Mouse (Mus musculus): ENCODE measurements around the gene Supt20. TPM values are rescaled to one million over a fixed set of nuclear protein-coding genes. Genes with fewer than 3 reads are reported as not detected.
"Not testable (repeated sequence)": the region's sequence is repeated elsewhere in the genome, so short reads cannot be mapped to it uniquely, and the experiment has no call there.

Supt20 gene
- polyA plus RNA-seq, 1 experiment from 2014 or later, result 117 TPM

GRCm38 (mm10) chr3:54672111-54672510 lies 20.5 kb upstream of the Supt20 start:
- H3K4me3 ChIP-seq, result no peak overlapping the region
- no peak overlapping the region for H3K27ac ChIP-seq
- H3K9me3 ChIP-seq (replicated peaks), result no peaks in the 10 kb centered on the region
- no peak overlapping the region for H3K4me2 ChIP-seq (replicated peaks)
- H3K9ac ChIP-seq, result no peak overlapping the region
- WGBS, result 79% methylated on average over 3 of the region's 3 CpGs
- no peaks in the 10 kb centered on the region for H3K36me3 ChIP-seq
- H3K4me1 ChIP-seq, result no peaks in the 10 kb centered on the region
- ATAC-seq (ENCODE audit: low FRiP score), result no peak
- H3K27me3 ChIP-seq, result no peaks in the 10 kb centered on the region

DNA sequence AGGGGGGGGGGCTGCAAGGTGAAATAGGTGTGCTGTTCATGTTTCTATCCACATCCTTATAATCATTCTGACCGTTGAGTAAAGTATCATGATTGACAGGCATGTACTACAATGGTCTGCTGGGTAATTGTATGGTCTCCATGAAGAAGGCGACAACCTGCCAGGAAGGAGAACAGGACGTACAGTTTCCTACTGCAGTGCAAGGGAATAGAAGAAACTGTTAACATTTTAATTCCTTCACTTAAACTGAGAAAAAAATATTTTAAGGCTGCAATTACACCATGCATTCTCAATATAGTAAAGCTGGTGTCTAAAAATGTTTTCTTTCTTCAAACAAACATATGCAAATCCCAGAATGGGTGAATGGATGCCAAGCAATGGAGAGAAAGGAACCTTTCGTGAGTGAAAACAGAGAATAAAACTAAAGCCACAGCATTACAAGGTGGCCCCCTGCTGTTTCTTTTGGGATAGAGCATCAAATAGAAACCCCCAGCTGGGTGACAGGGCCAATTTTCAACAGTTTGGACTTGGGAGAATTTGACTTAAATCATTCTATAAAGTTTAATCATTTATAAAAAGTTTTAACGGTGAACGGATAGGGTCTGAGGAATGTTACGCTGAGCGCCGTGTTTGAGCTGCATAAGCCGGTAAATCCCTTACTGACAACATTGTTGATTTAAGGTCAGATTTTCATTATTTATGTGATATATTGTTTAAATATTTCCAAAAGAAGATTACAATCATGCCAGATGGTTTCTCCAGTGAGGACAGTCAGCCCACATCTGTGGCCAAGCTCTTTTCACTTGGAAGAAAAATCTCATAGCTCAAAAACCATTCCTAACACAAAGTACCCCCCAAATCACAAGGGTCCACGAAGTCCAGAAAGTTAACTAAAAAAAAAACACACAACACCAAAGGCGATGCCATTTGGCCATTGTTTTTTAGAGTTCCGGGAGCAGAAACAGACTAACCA lies 19.8 kb upstream of the Supt20 start:
- no peak overlapping the region for H3K4me3 ChIP-seq
- ATAC-seq (ENCODE audit: low FRiP score), result no peak
- no peaks in the 10 kb centered on the region for H3K4me1 ChIP-seq
- H3K9me3 ChIP-seq (replicated peaks), result no peaks in the 10 kb centered on the region
- H3K4me2 ChIP-seq (replicated peaks), result no peak overlapping the region
- H3K27me3 ChIP-seq, result no peaks in the 10 kb centered on the region
- no peak overlapping the region for H3K27ac ChIP-seq
- no peaks in the 10 kb centered on the region for H3K36me3 ChIP-seq
- no peak overlapping the region for H3K9ac ChIP-seq
- WGBS, result 69% methylated on average over 13 of the region's 13 CpGs

DNA sequence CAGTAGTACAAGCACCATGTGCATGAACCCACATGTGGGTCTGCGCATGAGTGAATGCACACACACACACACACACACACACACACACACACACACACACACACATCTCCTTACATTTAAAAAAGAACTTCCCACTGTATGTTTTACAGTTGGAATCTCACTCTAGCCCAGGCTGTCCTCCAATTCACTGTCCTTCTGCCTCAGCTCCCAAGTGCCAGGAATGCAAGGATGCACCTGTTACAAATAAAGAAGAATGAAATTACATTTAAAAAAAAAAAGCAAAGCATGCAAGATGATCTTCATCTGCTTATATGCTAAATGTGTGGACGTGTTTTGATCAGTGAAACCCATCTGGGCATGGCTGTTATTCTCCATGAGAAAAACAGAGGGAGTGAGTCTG lies 15.8 kb upstream of the Supt20 start:
- Histone ChIP-seq H3K4me3 (no peak overlapping the region), H3K4me2 (replicated peaks) (no peak overlapping the region), H3K9me3 (replicated peaks) (no peaks in the 10 kb centered on the region), H3K9ac (no peak overlapping the region), H3K36me3 (no peaks in the 10 kb centered on the region), H3K27ac (no peak overlapping the region), H3K4me1 (no peaks in the 10 kb centered on the region), H3K27me3 (no peaks in the 10 kb centered on the region)
- no peak for ATAC-seq (ENCODE audit: low FRiP score)
- WGBS, result 83% methylated on average over 2 of the region's 2 CpGs

- ATAC-seq (ENCODE audit: low FRiP score), result no peak
- Histone ChIP-seq H3K4me3 (no peak overlapping the region), H3K4me2 (replicated peaks) (no peak overlapping the region), H3K9me3 (replicated peaks) (no peaks in the 10 kb centered on the region), H3K9ac (no peak overlapping the region), H3K27me3 (no peaks in the 10 kb centered on the region), H3K4me1 (no peaks in the 10 kb centered on the region), H3K27ac (no peak overlapping the region), H3K36me3 (no peaks in the 10 kb centered on the region)
- 73% methylated on average over 6 of the region's 6 CpGs for WGBS
Observed at GRCm38 (mm10) chr3:54681310-54682204, 11.1 kb upstream of the Supt20 start.

DNA sequence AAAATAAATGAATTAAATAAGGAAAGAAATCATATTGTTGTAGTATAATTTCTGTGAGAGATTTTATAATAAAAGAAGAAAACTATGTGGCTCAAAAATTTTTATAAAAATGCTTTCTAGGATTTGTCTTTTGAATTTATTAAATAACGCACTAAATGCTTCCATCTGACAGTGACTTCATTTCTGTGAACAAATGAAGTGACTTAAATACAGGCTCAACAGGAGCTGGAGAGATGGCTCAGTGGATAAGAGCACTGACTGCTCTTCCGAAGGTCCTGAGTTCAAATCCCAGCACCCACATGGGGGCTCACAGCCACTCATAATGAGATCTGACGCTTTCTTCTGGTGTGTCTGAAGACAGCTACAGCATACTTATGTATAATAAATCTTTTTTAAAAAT lies 7.4 kb upstream of the Supt20 start:
- H3K27me3 ChIP-seq, result no peaks in the 10 kb centered on the region
- no peak overlapping the region for H3K4me2 ChIP-seq (replicated peaks)
- no peak overlapping the region for H3K4me3 ChIP-seq
- H3K36me3 ChIP-seq, result no peaks in the 10 kb centered on the region
- WGBS, result 97% methylated on average over 3 of the region's 3 CpGs
- H3K4me1 ChIP-seq, result no peaks in the 10 kb centered on the region
- no peaks in the 10 kb centered on the region for H3K9me3 ChIP-seq (replicated peaks)
- H3K9ac ChIP-seq, result no peak overlapping the region
- no peak overlapping the region for H3K27ac ChIP-seq
- ATAC-seq (ENCODE audit: low FRiP score), result no peak

- Histone ChIP-seq H3K9ac (no peak overlapping the region), H3K27me3 (no peaks in the 10 kb centered on the region), H3K4me1 (no peaks in the 10 kb centered on the region), H3K4me3 (no peak overlapping the region), H3K36me3 (no peaks in the 10 kb centered on the region), H3K27ac (no peak overlapping the region), H3K9me3 (replicated peaks) (no peaks in the 10 kb centered on the region), H3K4me2 (replicated peaks) (no peak overlapping the region)
- ATAC-seq (ENCODE audit: low FRiP score), result no peak
- 88% methylated on average over 2 of the region's 2 CpGs for WGBS
Observed at GRCm38 (mm10) chr3:54687245-54687644, 5.4 kb upstream of the Supt20 start.

GRCm38 (mm10) chr3:54689091-54689490 lies 3.5 kb upstream of the Supt20 start:
- no peaks in the 10 kb centered on the region for H3K27me3 ChIP-seq
- H3K36me3 ChIP-seq, result no peaks in the 10 kb centered on the region
- 63% methylated on average over 2 of the region's 2 CpGs for WGBS
- H3K4me3 ChIP-seq, result no peak overlapping the region
- H3K9ac ChIP-seq, result no peak overlapping the region
- no peaks in the 10 kb centered on the region for H3K4me1 ChIP-seq
- no peak for ATAC-seq (ENCODE audit: low FRiP score)
- H3K4me2 ChIP-seq (replicated peaks), result no peak overlapping the region
- no peaks in the 10 kb centered on the region for H3K9me3 ChIP-seq (replicated peaks)
- H3K27ac ChIP-seq, result no peak overlapping the region

DNA sequence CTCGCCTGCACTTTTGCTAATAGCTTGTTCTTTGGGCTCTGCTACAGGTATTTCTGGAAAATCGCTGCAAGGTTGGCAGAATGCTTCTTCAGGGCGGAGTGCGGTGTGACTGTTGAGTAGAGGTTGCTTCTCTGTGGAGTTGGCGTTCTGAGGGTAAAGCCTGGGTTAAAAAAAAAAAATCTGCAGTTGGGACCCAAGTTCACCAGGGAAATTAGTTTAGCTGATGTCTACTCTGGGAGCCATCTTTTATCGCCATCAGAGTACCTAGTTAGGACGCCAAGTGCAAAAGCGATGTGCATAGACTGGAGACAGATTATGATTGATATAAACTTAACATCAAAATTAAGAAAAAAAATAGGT lies 429 bp downstream of the Supt20 start:
- Histone ChIP-seq H3K27ac (peak overlapping the region; percentile 78), H3K36me3 (peaks cover 20% of the 10 kb centered on the region), H3K4me3 (peak overlapping the region; percentile 54), H3K9me3 (replicated peaks) (no peaks in the 10 kb centered on the region), H3K27me3 (no peaks in the 10 kb centered on the region), H3K4me1 (no peaks in the 10 kb centered on the region), H3K9ac (peak overlapping the region; percentile 69), H3K4me2 (replicated peaks) (peak overlapping the region; percentile 59)
- no peak; the same call in 1 of the 2 replicates for ATAC-seq (ENCODE audit: low FRiP score)
- WGBS, result under 1% methylated on average over 8 of the region's 8 CpGs

DNA sequence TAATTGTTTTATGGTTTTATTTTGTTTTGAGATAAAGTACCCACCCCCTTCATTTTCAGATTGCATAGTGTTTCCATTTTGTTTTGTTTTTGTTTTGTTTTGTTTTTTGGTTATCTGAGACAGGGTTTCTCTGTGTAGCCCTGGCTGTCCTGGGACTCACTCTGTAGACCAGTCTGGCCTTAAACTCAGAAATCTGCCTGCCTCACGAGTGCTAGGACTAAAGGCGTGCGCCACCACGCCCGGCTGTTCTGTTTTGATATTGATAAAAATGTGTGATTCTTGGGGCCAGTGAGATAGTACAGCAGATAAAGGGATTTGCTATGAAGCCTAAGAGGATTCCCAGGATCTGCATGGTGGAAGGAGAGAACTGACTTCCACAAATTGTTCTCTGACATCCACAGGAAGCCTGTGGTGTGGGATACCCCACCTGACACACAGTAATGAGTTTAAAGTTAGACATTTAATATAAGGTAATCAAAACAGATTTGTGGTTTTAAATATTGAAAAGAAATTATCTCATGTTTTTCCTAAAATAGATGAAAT lies 7.2 kb downstream of the Supt20 start:
- ATAC-seq (ENCODE audit: low FRiP score), result no peak
- Histone ChIP-seq H3K4me2 (replicated peaks) (no peak overlapping the region), H3K27me3 (no peaks in the 10 kb centered on the region), H3K4me3 (no peak overlapping the region), H3K4me1 (no peaks in the 10 kb centered on the region), H3K9me3 (replicated peaks) (no peaks in the 10 kb centered on the region), H3K27ac (no peak overlapping the region), H3K9ac (no peak overlapping the region), H3K36me3 (peaks cover 63% of the 10 kb centered on the region)
- 90% methylated on average over 5 of the region's 5 CpGs for WGBS

GRCm38 (mm10) chr3:54704106-54704505 lies 11.5 kb downstream of the Supt20 start:
- 95% methylated on average over 8 of the region's 8 CpGs for WGBS
- ATAC-seq (ENCODE audit: low FRiP score), result not testable (repeated sequence)
- peaks cover 70% of the 10 kb centered on the region for H3K36me3 ChIP-seq

DNA sequence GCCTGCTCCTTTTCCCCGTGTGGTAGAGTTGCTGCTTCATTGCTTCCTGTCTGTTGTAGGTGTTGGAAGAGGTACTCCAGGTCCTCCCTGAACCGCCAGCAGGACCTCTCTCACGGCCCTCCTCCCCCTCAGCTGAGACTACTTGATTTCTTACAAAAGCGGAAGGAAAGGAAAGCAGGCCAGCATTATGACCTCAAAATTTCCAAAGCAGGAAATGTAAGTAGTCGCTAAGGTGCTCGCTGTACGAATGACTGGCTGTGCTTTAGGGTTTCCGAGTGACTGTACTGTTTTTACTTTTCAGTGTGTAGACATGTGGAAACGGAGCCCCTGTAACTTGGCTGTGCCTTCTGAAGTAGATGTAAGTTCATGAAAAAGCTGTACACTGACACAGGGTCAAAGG lies 16.4 kb downstream of the Supt20 start:
- no peak overlapping the region for H3K9ac ChIP-seq
- H3K27me3 ChIP-seq, result no peaks in the 10 kb centered on the region
- peaks cover 72% of the 10 kb centered on the region for H3K36me3 ChIP-seq
- no peaks in the 10 kb centered on the region for H3K4me1 ChIP-seq
- H3K4me3 ChIP-seq, result no peak overlapping the region
- no peaks in the 10 kb centered on the region for H3K9me3 ChIP-seq (replicated peaks)
- ATAC-seq (ENCODE audit: low FRiP score), result no peak
- no peak overlapping the region for H3K27ac ChIP-seq
- H3K4me2 ChIP-seq (replicated peaks), result no peak overlapping the region
- 94% methylated on average over 9 of the region's 9 CpGs for WGBS

More at GRCm38 (mm10) chr3:54704106-54704505, 11.5 kb downstream of the Supt20 start:
- not testable (repeated sequence) for H3K4me2 ChIP-seq (replicated peaks); H3K4me3 ChIP-seq; H3K27ac ChIP-seq; H3K9ac ChIP-seq; H3K9me3 ChIP-seq (replicated peaks); H3K4me1 ChIP-seq; H3K27me3 ChIP-seq

DNA sequence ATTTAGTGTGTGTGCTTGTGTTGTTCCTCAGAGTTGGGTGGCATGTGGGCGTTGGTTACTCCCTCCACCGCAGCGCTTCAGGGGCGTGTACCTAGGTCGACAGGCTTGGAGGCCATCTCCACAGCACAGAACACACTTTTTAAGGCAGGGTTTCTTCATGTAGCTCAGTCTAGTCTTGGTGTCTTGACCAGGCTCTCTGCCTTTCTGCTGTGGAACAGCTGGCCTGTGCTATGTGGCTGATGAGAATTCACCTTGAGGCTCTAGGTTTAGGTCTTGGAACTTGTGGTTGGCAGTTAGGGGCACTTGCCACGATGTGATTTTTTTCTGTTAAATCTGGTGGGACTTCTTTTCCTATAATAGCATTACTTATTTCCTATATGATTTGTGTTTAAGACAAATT lies 21.6 kb downstream of the Supt20 start, which contains the start of gene Gm21958:
Gene Gm21958 (minus strand): TSS at position 101 of the 400 bp plus-strand sequence.
- Histone ChIP-seq H3K4me3 (no peak within 1 kb of the TSS), H3K9me3 (replicated peaks) (no peaks in the 10 kb centered on the region), H3K27me3 (no peaks in the 10 kb centered on the region), H3K9ac (no peak within 1 kb of the TSS), H3K4me1 (no peaks in the 10 kb centered on the region), H3K4me2 (replicated peaks) (no peak within 1 kb of the TSS), H3K27ac (no peak within 1 kb of the TSS), H3K36me3 (peaks cover 75% of the 10 kb centered on the region)
- 91% methylated on average over 6 of the region's 6 CpGs for WGBS
- ATAC-seq (ENCODE audit: low FRiP score), result no peak
